Mouse (Mus musculus) lung, postnatal 25 days (tissue): ENCODE results near the gene Fam110a.

ENCODE experiments used
- DNase-seq: peaks from one replicate; pipeline ENCODE4 v3.0.0; 2022; ENCODE audit warnings: low spot score

Fam110a gene

GRCm38 (mm10) chr2:151979470-151980354 is at the start of gene Fam110a:
Fam110a (minus strand) TSS chr2:151980219.
- peak; percentile 95 for DNase-seq

DNA sequence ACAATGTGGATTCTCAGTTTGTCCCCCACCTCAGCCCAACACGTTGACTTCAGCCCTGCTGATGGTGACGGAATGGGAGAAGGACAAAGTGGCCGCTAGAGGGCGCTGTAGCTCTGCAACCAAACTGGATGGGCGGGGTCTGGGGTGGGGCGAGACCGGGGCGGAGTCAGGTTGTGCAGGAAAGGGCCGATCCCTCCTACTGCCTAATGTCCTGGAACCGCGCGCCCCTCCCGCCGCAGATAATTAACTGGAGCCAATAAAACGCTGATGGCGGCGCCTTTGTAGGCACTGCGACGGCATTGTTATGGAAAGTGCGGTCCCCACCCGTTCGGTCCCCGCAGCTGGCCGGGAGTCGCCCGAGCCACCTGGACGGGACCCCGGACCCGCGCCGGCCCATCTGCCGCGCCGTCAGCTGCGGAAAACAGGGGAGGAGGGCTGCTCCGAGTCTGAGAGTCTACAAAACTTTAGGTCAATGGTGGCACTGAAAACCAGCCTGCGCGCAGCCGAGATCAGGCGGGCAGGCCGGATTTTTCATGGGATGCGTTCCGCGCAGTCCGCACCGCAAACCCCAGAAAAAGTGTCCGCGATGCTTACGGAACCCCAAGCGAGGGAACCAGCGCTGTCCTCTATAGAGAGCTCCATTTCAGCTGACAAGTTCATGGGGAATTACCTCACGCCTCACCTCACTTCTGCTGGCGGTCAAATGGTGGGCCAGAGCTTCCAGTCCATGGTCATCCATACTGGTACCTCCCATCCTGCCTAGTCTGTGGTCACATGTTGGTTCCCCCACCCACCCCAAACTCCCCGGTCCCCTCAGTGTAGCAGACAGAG is 49.4 kb upstream of the Fam110a start:
- peak; percentile 76 for DNase-seq

- no peak for DNase-seq
Measured at GRCm38 (mm10) chr2:152024883-152025422, 44.9 kb upstream of the Fam110a start.

GRCm38 (mm10) chr2:152022022-152022421 is 42.0 kb upstream of the Fam110a start:
- no peak for DNase-seq

DNA sequence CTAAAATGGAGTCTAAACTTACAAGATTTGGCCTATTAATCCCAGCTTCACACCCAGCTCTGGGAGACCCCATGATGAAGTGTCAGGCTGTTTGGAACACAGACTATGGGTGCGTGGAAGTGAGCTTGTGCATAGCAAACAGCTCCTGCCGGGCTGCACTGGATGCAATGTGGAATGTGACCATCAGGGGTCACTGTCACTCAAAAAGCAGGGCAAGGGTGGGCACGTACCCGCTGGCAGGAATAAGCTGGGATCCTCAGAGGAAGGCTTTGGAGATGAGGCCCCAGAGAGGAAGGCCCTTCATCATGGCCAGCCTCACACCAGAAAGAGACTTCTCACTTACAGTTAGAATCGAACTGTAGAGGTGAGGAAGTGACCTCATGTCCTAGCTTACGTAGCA is 40.2 kb upstream of the Fam110a start:
- DNase-seq, result peak; percentile 34

DNA sequence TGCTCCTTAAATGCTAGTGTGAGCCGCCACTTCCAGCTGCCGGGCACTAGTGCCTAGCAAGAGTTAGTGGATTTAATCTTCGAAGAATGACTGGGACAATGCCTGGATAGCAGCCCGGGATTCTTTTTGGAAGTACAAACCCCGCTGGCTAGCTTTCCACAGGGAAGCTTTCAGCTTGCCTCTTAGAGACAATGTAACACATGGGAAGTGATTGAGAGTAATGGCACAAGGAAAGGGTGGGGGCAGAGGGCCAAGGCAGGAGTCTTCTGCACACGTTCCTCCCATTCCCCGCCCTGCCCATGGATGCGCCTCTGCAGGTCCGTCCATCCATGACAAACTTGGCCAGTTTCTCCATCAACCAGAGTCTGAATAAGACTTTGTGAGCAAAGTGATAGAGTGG is 36.6 kb upstream of the Fam110a start:
- no peak for DNase-seq

DNA sequence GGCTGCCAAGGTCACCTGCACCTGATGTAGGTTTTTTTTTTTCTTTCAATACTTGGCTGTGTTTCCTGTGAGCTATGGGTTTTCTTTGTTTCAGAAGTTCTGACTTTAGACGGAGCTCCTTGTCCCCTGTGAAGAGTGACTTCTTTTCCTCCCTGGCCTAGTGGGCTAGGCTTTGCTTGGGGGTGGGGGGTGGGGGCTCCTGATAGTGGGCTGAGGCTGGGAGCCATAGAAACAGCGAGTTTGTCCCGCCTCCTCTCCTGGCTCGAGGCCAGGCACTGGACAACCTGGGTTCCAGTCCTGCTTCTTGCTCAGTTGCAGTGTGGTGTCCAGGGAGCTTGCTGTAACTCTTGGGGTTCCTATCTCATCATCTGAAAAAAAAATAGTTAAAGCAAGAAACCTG is 36.0 kb upstream of the Fam110a start:
- DNase-seq, result no peak

GRCm38 (mm10) chr2:152012701-152013100 is 32.7 kb upstream of the Fam110a start:
- no peak for DNase-seq

GRCm38 (mm10) chr2:152012222-152012621 is 32.2 kb upstream of the Fam110a start:
- DNase-seq, result peak; percentile 37

DNA sequence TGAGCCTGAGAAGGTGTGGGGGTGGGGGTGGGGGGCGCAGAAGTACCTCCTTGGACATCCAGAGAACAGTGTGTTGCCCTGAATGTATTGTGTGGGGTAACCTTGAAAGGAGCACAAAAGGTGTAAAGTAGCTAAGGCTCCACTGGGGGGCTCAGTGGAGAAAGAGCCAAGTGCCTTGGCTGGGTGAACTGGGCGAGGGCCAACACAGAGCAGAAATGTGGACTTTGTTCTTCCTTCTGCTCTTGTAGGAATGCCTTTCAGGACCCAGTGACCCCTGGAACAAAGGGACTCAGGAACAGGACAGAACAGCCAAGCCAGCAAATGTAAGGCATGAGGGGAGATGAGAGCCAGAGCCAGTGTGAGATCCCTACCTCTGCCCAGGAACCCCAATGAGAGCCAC is 31.7 kb upstream of the Fam110a start:
- DNase-seq, result no peak

- DNase-seq, result no peak
Measured at GRCm38 (mm10) chr2:152010661-152011060, 30.6 kb upstream of the Fam110a start.

DNA sequence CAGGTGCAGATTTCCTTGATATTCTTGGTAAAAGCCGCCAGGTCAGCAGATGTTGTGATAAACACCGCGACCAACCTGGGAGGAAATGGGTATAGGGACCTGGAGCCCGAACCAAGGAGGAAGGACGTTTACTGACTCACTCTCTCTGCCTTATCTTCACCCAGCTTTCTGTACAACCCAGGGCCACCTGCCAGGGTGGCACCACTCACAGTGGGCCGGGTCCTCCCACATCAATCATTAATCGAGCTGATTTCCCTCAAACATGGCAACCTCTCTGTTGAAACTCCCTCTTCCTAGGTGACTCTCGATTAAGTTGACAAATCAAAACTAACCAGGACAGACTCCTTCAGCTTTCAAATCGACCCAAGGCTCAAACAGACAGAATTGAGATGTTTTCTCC is 30.2 kb upstream of the Fam110a start:
- no peak for DNase-seq

DNA sequence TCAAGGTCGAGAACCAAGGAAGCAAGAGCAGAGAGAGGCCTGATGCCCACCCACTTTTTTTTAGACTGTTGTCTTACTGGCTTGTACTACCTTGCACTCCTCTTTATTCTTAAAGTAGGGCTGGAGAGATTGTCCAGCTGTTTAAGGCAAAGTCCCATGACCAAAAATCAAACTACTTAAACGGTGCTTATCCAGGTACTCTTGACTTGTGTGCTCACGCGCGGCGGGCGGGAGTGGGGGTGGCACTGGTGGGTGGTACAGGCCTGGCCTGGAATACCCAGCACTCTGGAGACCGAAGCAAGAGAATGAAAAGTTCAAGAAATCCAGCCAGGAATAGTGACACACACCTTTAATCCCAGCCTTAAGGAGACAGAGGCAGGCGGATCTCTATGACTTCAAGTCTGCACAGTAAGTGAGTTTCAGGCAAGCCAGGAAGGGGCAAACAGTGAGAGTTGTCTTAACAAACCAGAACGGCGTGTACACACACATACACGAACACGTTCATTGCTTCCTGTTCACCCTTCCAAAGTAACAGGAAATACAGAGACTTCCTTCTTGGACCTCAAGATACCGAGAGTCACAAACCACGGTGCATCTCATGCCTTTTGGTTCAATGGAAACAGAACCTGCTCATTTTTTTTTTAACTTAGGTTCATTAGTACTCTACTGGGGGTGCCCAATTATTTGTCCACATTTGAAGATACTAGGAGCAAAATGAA is 29.2 kb upstream of the Fam110a start:
- peak; percentile 61 for DNase-seq

- DNase-seq, result no peak
Measured at GRCm38 (mm10) chr2:152007783-152008182, 27.8 kb upstream of the Fam110a start.

DNA sequence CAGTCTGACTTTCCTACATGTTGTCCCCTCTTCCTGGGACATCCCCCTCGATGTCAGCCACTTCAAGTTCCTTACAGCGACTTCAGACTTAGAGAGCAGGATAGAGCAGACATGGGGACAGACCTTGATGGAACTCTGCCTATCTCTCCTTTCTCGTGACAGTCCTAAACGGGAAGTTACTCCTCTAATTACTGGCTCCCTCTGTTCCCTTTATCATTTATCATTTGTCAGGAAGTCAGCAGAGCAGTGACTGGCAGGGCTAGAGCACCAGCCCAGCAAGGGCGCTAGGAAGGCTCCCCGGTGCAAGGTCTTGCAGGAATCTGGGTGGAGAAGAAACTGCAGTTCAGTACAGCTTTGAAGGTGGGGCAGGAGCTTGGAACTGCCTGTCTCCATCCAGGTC is 22.5 kb upstream of the Fam110a start:
- DNase-seq, result no peak

DNA sequence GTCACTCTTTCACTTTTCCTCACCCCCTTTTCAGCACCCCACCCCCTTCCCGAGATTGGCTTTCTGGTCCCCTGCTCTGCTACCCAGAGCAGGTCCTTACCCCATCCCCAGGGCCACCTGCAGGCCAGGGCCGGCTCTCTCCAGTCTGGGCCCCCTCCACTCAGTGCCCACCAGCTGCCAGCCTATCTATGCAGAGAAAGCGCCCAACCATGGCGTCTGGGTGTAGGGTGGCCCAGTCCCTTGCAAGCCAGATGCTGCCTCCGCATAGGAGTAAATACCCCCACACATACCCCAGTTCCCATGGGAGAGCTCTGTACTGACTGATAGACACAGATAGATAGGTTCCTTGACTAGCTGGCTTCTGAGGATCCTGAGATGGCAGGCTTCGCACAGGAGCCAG is 20.7 kb upstream of the Fam110a start:
- no peak for DNase-seq

DNA sequence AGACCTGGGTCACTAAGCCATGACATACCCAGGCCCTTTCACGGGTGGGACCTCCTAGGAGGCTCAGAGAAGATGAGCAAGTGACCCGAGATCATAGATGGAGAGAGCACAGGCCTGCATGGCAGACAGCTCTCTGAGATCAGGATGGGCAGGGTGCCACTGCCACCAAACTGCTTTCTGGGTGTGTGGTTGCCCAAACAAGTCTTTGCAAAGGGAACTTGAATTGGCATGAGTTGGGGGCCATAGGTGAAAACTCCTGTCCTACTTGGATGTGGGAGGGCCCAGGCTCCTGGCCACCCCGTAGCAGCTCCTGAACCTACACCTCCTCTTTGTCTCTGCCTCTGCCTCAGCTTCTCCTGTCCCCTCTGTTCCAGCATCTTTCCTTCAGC is 20.3 kb upstream of the Fam110a start:
- no peak for DNase-seq

DNA sequence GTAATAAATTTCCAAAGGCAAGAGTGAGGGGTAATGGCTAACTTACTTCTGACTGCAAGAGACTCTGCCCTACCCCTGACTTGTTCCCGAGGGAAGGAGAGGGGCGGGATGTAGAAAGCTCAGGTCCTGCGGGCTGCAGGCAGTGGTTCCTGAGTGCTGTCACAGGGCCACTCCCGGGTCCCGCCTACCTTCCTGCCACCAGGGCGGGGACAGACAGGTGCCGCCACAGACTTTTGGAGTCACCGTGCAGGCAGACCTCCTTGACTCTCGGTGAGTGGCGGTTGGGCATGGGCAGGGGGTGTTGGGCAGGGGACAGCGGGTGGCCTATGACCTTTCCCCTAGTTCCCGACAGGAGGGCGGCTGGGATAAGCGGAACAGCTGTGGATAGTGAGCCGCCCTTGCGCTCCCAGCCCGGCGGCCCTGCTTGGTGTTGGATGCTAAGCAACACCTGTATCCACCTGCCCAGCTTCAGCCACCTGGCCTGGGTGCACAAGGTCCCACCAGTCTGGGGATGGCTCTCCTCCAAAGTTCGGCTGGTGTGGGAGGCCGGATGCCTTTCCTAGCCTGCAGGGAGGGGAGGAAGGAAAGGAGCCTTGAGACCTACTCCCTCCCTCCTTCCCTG is 19.8 kb upstream of the Fam110a start:
- peak; percentile 64 for DNase-seq

DNA sequence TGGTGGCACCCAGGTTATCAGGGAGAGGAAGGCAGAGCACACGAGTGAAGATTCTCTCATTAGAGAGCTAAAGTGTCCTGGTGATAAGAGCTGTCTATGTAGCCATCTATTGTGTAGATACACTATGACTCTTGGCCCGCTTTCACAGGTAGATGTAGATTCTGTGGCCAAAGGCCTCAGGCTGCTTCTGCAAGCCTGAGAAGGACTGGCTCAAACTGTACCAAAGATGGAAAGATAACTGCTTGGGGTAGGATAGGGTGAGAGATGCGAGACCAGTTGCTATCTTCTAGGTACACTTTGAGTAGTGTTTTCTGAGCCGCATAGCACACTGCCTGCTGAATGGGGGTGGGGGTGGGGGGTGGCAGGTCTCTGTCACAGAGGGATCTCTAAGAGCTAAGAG is 18.9 kb upstream of the Fam110a start:
- DNase-seq, result no peak

DNA sequence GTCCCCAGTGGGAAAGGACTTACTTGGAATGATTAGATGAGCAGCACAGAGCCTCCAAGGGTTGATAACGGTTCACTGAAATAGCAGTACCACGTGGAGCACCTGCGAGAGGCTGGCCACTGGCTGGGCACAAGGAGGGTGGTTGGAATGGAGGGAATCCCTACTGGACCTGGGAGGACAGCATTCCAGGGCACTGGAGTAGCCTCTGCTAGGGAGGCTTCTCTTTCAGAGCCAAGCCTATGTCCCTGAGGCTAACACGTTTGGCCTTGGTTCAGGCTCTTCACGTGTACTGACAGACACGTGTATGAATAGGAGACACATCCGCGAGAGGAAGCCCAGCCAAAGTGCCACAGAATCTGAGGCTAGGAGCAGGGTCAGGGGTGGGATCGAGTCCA is 18.5 kb upstream of the Fam110a start:
- peak; percentile 37 for DNase-seq

DNA sequence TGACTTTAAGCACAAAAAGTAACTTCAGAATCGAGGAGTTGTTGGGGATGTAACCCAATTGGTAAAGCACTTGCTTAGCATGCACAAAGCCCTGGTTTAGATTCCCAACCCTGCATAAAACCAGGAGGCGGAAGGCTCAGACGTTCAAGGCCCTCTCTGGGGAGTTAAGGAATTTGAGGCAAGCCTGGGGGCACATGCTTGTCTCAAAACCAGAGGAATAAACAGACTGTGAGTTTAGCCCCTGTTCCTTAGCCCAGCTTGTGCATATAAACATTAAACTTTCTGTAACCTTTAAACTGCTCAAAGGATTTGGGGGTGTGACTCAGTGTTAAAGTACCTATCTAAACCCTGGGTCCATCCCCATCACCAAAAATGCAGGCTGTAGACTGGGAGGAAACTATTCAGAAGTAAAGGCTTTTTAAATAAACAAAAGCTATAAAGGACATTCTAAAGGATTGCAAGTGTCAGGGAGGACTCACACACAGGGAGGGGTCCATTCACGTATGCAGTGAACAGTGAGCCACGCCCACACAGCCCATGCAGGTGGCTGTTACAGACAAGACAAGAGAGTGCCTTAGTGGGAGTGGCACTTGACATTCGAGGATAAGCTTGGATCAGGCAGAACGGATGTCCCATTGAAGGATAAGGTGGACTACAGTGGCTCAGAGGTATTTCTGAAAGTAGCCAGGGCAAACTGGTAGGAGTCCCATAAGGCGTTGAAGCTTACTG is 17.9 kb upstream of the Fam110a start:
- no peak for DNase-seq
